Mouse (Mus musculus): ENCODE measurements around the gene Tbc1d14. TPM values are rescaled to one million over a fixed set of nuclear protein-coding genes. Genes with fewer than 3 reads are reported as not detected.

Gene Tbc1d14
- total and polyA plus RNA-seq, 2 experiments from 2014 or later, result 3.9 to 8.3 TPM

DNA sequence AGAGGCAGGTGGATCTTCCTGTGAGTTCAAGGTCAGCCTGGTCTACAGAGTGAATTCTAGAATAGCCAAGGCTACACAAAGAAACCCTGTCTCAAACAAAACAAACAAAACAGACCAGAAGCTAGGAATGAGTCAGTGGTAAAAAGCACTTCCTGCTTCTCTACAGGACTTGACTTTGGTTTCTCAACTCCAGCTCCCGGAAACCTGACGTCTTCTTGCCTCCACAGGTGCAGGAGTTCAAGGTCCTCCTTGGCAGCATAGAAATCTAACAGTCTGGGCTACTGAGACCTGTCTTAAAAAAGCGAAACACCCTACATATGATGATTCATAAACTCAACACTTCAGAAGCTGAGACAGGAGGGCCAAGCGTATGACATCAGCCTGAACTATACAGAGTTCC, 39.2 kb downstream of the Tbc1d14 start:
- 24% methylated on average over 4 of the region's 4 CpGs for WGBS
- no peak overlapping the region for H3K4me2 ChIP-seq (ENCODE audit: low read depth, low read length)

DNA sequence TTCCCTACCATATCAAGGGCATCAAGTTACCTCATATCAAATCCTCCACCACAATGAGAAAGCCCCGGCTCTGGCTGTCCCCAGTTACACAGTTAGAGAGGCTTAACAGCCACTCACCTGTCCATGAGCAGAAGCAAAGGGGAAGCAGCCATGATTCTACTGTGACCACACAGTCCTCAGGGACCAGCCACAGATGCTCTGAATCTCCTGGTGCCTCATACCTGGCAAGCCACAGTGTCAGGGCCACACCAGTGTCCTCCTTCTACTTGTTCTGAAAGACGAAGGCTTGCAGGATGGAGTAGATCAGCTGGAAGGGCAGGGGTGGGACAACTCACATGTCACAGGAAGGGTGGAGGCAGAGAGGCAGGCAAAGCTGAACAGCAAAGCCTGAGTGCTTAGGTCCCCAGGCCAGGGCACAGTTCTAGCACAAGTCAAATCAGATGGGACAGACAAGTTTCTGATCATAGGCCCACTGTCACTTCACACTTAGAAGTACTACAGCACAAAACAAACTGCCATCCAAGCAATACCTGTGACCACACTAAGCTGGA, 39.9 kb downstream of the Tbc1d14 start:
- Histone ChIP-seq H3K27ac (ENCODE audit: low read depth) (no peak overlapping the region), H3K4me2 (ENCODE audit: low read depth, low read length) (no peak overlapping the region), H3K27me3 (ENCODE audit: control insufficient read depth, insufficient read depth, low read length) (no peaks in the 10 kb centered on the region), H3K4me3 (ENCODE audit: low read depth, low read length) (no peak overlapping the region), H3K9ac (replicated peaks; ENCODE audit: low read depth, low read length) (no peak overlapping the region), H3K4me1 (ENCODE audit: control insufficient read depth, insufficient read depth) (peaks cover 10% of the 10 kb centered on the region), H3K36me3 (replicated peaks; ENCODE audit: control insufficient read depth, insufficient read depth, low read length) (no peaks in the 10 kb centered on the region), H3K9me3 (replicated peaks; ENCODE audit: control insufficient read depth, low read length) (no peaks in the 10 kb centered on the region)
- DNase-seq (ENCODE audit: low spot score), result no peak
- no peak for ATAC-seq (ENCODE audit: insufficient read depth, low read depth)
- TF ChIP-seq EP300 (IDR thresholded peaks at IDR 0.05; ENCODE audit: low read depth) (no peak), CTCF (IDR thresholded peaks at IDR 0.05; ENCODE audit: low read depth) (no peak)
- 66% methylated on average over 2 of the region's 2 CpGs for WGBS

More for the DNA sequence above, 39.2 kb downstream of the Tbc1d14 start:
- TF ChIP-seq CTCF (IDR thresholded peaks at IDR 0.05; ENCODE audit: low read depth), result no peak
- no peak for TF ChIP-seq EP300 (IDR thresholded peaks at IDR 0.05; ENCODE audit: low read depth)
- Histone ChIP-seq H3K4me1 (ENCODE audit: control insufficient read depth, insufficient read depth) (peaks cover 10% of the 10 kb centered on the region), H3K36me3 (replicated peaks; ENCODE audit: control insufficient read depth, insufficient read depth, low read length) (no peaks in the 10 kb centered on the region), H3K9me3 (replicated peaks; ENCODE audit: control insufficient read depth, low read length) (no peaks in the 10 kb centered on the region), H3K27ac (ENCODE audit: low read depth) (peak overlapping the region; percentile 55), H3K9ac (replicated peaks; ENCODE audit: low read depth, low read length) (no peak overlapping the region), H3K4me3 (ENCODE audit: low read depth, low read length) (no peak overlapping the region), H3K27me3 (ENCODE audit: control insufficient read depth, insufficient read depth, low read length) (no peaks in the 10 kb centered on the region)
- DNase-seq (ENCODE audit: low spot score), result no peak
- ATAC-seq (ENCODE audit: insufficient read depth, low read depth), result no peak

DNA sequence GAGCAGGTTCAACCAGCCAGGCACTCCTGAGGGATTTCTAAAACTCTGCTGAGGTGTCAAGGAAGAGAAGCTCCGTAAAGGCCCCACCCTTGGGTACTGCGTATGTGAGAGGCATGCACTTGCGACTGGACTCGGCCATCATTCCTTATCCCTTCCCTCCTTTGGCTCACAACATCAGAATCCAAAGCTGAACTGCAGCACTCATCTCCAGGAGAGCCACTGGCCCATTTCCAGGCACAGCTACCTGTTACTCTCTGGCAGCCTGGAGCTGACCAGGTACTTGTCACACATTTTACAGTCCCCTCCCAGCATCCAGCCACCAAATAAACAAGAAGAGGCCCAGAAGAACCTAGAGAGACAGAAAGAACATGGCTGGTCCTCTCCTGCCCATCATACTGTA, 40.7 kb downstream of the Tbc1d14 start:
- Histone ChIP-seq H3K4me3 (ENCODE audit: low read depth, low read length) (no peak overlapping the region), H3K9me3 (replicated peaks; ENCODE audit: control insufficient read depth, low read length) (no peaks in the 10 kb centered on the region), H3K4me2 (ENCODE audit: low read depth, low read length) (no peak overlapping the region), H3K27me3 (ENCODE audit: control insufficient read depth, insufficient read depth, low read length) (no peaks in the 10 kb centered on the region), H3K4me1 (ENCODE audit: control insufficient read depth, insufficient read depth) (peaks cover 10% of the 10 kb centered on the region), H3K36me3 (replicated peaks; ENCODE audit: control insufficient read depth, insufficient read depth, low read length) (no peaks in the 10 kb centered on the region), H3K9ac (replicated peaks; ENCODE audit: low read depth, low read length) (no peak overlapping the region), H3K27ac (ENCODE audit: low read depth) (no peak overlapping the region)
- ATAC-seq (ENCODE audit: insufficient read depth, low read depth) (no peak), DNase-seq (ENCODE audit: low spot score) (no peak)
- TF ChIP-seq EP300 (IDR thresholded peaks at IDR 0.05; ENCODE audit: low read depth) (no peak), CTCF (IDR thresholded peaks at IDR 0.05; ENCODE audit: low read depth) (no peak)
- WGBS, result 91% methylated on average over 4 of the region's 4 CpGs

DNA sequence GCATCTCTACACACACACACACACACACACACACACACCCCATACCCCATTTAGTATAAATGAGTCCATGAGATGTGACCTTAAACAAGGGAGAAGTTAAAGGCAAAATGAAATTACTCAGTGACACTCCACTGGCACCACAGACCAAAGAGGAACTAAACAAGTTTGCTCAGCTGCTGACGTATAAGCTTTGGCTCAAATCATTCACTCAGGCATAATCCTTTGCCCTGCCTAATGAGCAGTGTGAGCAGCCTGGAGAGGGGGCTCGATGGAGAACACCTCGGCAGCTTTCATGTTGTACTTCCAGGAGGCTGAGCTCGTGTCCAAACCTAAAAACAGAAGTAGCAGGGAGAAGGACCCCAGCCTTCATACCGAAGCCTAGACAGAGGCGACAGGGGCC, 43.8 kb downstream of the Tbc1d14 start:
- Histone ChIP-seq H3K4me1 (ENCODE audit: control insufficient read depth, insufficient read depth) (peaks cover 5% of the 10 kb centered on the region), H3K36me3 (replicated peaks; ENCODE audit: control insufficient read depth, insufficient read depth, low read length) (no peaks in the 10 kb centered on the region), H3K4me2 (ENCODE audit: low read depth, low read length) (no peak overlapping the region), H3K9ac (replicated peaks; ENCODE audit: low read depth, low read length) (no peak overlapping the region), H3K27me3 (ENCODE audit: control insufficient read depth, insufficient read depth, low read length) (no peaks in the 10 kb centered on the region), H3K4me3 (ENCODE audit: low read depth, low read length) (no peak overlapping the region), H3K9me3 (replicated peaks; ENCODE audit: control insufficient read depth, low read length) (no peaks in the 10 kb centered on the region), H3K27ac (ENCODE audit: low read depth) (no peak overlapping the region)
- TF ChIP-seq CTCF (IDR thresholded peaks at IDR 0.05; ENCODE audit: low read depth) (no peak), EP300 (IDR thresholded peaks at IDR 0.05; ENCODE audit: low read depth) (no peak)
- 49% methylated on average over 6 of the region's 6 CpGs for WGBS
- no peak for ATAC-seq (ENCODE audit: insufficient read depth, low read depth)
- no peak for DNase-seq (ENCODE audit: low spot score)

DNA sequence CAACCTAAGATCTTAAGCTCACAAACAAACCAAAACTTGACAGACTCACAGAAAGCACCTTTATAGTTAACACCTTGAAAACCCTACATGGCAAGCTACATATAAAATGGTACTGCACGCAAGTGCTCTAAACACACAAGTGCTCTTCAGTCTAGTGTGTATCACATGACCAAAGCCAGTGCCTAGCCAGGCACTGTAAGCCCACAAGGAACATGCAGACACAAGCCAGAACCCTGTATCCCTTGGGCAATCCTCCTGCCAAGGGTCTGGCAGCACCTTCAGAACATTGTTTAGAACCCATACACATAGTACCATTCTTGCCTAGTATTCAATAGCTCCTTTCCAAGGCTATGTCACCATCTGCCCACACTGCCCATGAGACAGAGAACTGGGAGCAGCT, 48.3 kb downstream of the Tbc1d14 start:
- H3K9ac ChIP-seq (replicated peaks; ENCODE audit: low read depth, low read length), result no peak overlapping the region
- no peaks in the 10 kb centered on the region for H3K4me1 ChIP-seq (ENCODE audit: control insufficient read depth, insufficient read depth)
- H3K4me2 ChIP-seq (ENCODE audit: low read depth, low read length), result no peak overlapping the region
- no peak overlapping the region for H3K4me3 ChIP-seq (ENCODE audit: low read depth, low read length)
- ATAC-seq (ENCODE audit: insufficient read depth, low read depth), result no peak
- no peak for TF ChIP-seq CTCF (IDR thresholded peaks at IDR 0.05; ENCODE audit: low read depth)
- TF ChIP-seq EP300 (IDR thresholded peaks at IDR 0.05; ENCODE audit: low read depth), result no peak
- WGBS, result 79% methylated on average over 1 of the region's 1 CpGs
- no peaks in the 10 kb centered on the region for H3K9me3 ChIP-seq (replicated peaks; ENCODE audit: control insufficient read depth, low read length)
- H3K27me3 ChIP-seq (ENCODE audit: control insufficient read depth, insufficient read depth, low read length), result no peaks in the 10 kb centered on the region
- no peaks in the 10 kb centered on the region for H3K36me3 ChIP-seq (replicated peaks; ENCODE audit: control insufficient read depth, insufficient read depth, low read length)
- no peak overlapping the region for H3K27ac ChIP-seq (ENCODE audit: low read depth)
- DNase-seq (ENCODE audit: low spot score), result no peak

DNA sequence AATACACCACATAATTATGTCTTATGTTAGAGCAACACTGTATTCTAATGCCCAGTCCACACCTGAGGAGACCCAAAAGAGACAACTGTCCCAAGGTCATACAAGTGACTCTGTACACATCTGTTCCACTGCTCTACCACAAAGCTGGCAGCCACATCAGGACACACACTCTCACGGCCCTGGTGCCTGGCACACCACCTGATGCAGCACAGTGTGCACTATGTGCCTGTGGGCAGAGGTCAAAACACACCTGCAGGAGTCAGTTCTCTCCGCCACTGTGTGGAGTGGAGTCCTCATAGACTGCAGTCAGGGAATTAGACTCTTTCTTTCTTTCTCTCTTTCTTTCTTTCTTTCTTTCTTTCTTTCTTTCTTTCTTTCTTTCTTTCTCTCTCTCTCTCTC, 52.1 kb downstream of the Tbc1d14 start:
- no peak overlapping the region for H3K9ac ChIP-seq (replicated peaks; ENCODE audit: low read depth, low read length)
- H3K27me3 ChIP-seq (ENCODE audit: control insufficient read depth, insufficient read depth, low read length), result no peaks in the 10 kb centered on the region
- no peaks in the 10 kb centered on the region for H3K9me3 ChIP-seq (replicated peaks; ENCODE audit: control insufficient read depth, low read length)
- H3K4me3 ChIP-seq (ENCODE audit: low read depth, low read length), result no peak overlapping the region
- H3K4me1 ChIP-seq (ENCODE audit: control insufficient read depth, insufficient read depth), result no peaks in the 10 kb centered on the region
- no peak for DNase-seq (ENCODE audit: low spot score)
- ATAC-seq (ENCODE audit: insufficient read depth, low read depth), result no peak
- TF ChIP-seq CTCF (IDR thresholded peaks at IDR 0.05; ENCODE audit: low read depth) (no peak), EP300 (IDR thresholded peaks at IDR 0.05; ENCODE audit: low read depth) (no peak)
- no peaks in the 10 kb centered on the region for H3K36me3 ChIP-seq (replicated peaks; ENCODE audit: control insufficient read depth, insufficient read depth, low read length)
- H3K4me2 ChIP-seq (ENCODE audit: low read depth, low read length), result no peak overlapping the region
- no peak overlapping the region for H3K27ac ChIP-seq (ENCODE audit: low read depth)
- 73% methylated on average over 2 of the region's 2 CpGs for WGBS

All from heart, postnatal 0 days (tissue).